Mouse (Mus musculus) WW6 (cell line): ENCODE results near the gene Togaram2.
A peak's percentile ranks its signal among the peaks of the same experiment; 100 is the strongest.

Experiments
- DNase-seq: peaks from one replicate; pipeline ENCODE4 v3.0.0-alpha.2; 2013; ENCODE audit warnings: low read depth, low spot score

The Togaram2 gene

DNA sequence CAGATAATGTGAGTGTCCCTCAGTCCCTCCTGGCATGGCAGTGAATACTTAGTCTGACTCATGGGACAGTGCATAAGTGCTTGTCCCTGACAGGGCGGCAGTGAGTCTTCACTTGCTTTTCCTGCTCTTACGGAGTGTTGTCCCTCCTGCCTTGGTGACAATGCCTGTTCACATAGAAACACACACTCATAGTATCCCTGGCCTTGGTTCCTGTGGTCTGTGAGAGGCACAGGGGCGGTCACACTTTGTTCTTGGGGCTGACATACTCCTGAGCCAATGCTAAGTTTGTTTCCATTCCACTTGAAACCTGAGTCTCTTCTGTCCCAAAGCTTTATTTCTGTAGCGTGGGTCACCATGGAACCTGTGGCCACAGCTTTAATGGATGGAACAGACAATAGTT lies 9.3 kb downstream of the Togaram2 start:
- DNase-seq: no peak

DNA sequence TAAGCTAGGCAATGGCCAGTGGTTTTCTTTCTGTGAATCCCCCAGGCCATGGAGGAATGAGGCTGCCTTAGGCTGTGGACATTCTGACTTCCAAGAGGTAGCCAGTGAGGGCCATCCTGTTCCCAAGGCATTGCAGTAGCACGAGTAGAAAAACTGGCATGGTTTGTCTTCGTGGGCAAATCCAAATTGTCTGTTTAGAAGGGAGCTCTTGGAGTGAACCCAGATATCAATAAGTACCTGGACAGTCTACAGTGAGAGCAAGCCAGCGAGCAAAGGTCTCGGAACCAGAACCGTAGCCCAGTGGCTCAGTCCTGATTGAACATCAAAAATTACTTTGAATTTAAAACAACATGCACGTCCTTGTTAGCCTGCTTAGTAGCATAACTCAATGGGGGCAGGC lies 10.2 kb downstream of the Togaram2 start:
- DNase-seq: no peak

DNA sequence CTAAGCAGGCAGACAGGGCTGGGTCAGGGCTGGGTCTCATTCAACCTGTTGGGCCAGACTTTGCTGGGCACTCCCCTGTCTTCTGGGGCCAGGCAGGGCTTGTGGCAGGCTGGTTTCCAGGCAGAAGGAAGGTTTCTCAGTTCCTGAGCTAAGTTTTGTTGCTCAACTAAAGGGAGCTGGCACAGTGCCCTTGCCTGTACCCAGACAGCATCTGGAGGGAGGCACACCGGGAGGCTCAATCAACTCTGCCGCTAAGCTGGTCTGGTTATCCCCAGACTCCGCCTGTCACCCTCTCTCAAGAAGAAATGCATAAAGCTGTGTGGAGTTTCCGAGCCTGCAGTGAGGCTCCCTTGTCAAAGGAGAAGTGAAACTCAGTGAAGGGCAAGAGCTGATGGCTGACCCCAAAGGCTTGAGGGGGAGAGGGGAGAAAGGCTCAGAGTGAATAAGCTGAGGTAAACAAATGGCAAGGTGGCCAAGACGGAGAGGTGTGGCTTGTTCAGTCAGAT lies 11.1 kb downstream of the Togaram2 start:
- no peak for DNase-seq

DNA sequence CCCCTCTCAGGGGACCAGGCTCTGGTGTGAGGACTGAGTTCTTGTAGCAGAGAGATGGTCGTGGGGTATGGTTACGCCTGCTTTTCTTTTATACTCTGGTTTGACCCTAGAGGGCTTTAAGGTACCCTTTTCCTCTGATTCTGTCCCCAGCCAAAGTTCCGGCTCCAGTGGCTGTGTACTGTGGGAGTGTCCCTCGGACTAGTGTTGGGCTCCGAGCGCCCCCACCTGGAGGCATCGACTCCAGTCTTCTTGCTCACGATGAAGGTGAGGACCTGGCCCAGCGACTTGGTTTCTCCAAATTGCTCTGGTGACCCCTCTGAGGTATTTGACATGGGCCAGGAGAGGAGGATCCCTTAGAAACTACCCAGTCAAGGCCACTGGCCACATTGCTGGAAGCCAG lies 14.4 kb downstream of the Togaram2 start:
- no peak for DNase-seq

DNA sequence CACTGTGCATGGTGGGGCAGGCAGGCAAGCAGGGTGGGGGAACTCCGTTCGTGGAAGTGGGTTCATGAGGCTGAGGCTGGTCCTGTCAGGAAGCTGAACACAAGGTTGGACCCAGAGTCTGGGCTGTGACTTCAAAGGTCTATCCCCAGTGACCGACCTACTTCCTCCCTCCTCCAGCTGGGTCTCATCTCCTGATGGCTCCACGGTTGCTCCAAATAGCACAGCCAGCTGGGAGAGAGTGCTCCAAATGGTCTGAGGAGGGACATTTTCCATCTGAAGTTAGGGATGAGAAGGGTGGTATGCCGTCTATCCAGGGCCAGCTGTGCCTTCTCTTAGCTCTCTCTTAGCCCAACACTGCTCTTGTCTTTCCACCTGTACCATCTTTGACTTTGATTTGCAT lies 16.8 kb downstream of the Togaram2 start:
- no peak for DNase-seq

DNA sequence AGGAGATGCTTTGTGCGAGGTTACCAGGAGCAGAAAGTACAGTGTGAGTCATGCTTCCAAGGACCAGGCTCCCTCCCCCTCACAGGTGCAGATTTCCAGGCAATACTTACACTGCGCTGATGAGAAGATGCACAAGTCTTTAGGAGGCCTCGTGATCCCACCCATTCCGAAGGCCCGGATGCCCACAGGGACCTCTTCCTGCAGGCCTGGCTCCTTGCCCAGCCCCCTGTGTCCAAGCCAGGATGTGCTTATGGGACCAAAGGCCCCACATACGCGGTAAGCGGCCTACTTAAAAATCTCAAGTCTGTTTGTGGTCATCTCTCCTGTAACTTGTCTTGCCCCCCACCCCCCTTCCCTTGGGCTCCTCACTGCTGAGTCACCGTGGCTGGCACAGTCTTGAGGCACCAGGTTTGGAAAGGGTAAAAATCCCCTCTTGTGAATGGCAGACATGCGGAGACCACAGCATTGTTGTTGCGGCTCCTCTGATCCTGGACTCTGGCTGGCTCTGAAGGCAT lies 18.4 kb downstream of the Togaram2 start:
- no peak for DNase-seq

DNA sequence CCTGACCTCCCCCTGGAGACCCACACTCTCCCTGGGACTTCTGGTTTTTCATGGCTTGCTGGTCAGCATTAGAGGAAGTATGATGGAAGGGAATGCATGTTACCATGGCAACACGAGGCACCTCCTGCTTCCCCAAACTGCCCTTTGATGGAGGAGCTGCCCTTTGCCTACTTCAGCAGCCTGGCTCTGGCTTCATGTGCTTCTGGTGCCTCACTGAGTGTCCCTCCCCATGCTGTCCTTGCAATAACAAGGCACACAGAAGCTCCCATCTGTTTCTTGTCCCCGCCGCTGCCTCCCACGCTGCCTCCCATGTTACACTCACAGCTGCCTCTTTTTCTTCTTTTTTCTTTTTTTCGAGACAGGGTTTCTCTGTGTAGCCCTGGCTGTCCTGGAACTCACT lies 20.3 kb downstream of the Togaram2 start:
- no peak for DNase-seq

DNA sequence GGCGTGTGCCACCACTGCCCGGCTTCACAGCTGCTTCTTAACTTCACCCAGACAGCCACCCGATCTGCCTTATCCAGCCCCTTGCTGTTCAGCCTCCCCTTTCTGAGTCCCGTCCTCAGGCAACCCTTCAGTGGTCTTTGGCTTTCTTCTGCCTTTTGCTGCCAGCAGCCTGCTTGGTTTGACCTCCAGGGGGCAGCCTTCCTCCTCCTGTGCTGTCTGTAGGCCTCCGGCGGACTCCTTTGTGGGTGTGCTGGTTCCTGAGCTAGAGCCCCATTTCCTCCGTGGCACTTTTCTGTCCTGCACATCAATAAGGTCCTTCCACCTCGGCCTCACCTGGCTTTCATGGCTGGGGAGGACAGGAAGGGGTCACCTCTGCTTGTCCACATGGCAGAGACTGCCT lies 20.7 kb downstream of the Togaram2 start:
- peak; percentile 47 for DNase-seq

DNA sequence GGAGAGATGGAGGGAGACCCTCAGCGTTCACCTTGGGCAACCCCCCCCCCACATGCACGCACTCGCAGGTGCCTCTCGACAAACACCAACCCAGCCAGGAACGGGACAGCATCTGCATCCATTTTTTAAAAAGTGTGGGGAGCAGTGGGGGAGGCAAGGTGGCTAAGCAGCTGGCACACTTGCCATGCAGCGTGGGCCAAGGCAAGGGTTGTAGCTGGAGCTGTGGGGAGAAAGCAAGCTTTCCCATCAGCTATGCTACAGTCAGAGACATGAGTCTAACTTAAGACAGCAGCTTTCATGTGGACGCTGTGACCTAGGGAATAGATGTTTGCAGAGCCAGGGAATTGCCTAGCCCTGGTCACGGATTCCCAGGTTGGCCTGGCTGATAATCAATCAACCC lies 22.1 kb downstream of the Togaram2 start:
- no peak for DNase-seq

DNA sequence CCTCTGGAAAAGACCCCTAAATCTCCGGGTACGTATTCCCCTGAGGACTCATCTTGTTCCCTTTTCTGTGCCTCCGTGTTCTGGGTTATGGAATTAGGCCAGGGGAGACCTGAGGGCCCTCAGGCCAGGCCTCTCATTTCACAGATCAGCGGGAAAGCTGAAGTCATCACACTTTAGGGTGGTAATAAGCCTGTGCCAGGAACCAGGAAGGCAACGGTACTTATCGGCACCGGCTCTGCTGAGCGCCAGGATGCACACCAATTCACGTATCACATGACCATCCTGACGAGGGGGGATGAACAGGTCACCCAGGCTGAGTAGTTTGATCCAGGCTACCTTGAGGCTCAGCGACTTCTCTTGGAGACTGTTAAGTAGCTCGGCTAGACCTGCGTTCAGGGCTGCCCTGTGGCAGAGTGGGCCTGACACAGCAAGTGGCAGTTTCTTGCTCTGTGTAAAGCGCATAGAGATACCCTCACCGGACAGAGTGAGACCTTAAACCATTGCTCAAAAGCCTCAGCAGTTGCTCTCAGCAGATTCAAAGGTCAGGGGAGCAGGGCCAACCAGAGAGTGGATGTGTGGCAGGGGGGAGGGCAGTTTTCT lies 22.8 kb downstream of the Togaram2 start:
- DNase-seq: no peak

DNA sequence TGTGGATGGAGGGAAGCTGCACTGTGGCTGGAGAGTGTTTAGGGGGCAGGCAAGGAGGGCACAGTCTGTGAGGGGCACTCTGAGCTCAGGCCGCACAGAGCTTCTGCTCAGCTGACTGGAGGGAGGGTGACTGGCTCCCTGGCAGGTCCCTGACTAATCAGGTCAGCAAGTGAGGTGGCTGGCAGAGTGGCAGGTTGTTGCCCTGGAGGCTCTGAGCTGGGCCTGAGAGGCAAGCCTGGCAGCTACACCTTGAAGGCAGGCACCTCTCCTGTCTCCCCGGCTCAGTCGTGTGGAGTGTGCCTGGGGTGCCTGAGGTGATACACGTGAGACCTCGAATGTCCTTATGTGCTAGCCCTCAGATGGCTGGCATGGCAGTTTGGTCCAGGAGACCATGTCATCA lies 23.3 kb downstream of the Togaram2 start:
- no peak for DNase-seq

DNA sequence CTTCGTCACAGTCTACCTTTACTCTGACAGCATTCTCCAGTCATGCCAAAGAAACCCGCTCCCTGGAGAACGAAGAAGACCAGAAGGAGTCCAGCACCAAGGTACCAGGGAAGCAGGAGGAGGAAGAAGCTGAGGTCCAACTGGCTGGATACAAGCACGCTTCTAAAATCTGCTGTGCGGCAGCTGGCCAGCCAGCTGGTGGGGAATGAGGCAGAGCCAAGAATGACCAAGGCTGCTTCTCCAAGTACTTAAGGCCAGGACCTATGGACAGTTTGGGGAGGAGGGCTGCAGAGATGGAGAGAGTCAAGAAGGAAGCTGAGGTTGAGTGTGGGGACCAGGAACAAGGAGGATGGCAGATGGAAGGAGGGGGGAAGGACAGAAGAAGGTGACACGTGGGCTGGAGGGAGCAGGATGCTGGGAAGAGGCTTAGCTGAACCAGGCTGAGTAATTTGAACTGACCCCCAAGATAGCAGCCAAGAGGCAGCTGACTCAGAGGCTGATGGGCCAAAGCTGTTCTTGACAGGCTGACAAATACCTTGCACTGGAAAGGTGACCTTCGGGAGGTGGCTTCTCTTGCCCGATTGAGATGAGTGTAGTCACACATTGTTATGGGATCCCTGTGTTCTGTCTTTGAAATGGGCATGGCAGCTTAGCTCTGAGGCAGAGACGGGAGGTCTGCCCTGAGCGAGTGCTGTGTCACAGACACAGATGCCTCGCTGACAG lies 25.0 kb downstream of the Togaram2 start:
- DNase-seq: no peak

DNA sequence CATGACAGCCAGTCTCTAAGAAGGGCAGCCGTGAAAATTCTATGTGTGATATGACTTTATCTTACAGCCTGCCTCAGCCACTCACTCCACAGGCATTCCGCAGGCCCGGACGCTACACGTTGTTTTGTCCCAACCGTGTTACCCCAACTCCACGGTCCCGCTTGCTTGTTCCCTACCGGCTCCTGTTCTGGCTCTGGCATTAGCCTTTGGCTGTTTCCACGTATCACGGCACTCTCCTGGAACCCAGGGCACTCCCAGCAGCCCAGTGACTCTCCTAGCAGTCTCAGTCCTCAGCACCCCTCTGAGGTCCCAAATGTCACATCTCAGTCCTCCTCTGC lies 25.5 kb downstream of the Togaram2 start:
- DNase-seq: no peak

DNA sequence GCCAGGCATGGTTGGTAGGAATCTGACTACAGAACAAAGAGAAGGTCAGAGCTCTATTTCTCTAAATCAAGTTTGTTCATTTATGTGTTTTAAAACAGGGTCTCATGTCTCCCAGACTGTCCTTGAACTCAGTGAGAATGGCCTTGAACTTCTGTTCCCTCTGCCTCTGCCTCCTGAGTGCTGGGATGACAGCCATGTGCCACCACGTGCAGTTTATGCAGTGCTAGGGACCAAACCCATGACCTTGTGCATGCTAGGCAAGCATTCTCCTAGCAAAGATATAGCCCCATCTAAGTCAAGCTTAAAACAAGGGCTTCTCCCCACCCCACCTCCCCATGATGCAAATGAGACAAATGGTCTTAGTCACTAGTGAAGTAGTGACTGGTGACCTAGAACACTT lies 32.1 kb downstream of the Togaram2 start:
- no peak for DNase-seq

DNA sequence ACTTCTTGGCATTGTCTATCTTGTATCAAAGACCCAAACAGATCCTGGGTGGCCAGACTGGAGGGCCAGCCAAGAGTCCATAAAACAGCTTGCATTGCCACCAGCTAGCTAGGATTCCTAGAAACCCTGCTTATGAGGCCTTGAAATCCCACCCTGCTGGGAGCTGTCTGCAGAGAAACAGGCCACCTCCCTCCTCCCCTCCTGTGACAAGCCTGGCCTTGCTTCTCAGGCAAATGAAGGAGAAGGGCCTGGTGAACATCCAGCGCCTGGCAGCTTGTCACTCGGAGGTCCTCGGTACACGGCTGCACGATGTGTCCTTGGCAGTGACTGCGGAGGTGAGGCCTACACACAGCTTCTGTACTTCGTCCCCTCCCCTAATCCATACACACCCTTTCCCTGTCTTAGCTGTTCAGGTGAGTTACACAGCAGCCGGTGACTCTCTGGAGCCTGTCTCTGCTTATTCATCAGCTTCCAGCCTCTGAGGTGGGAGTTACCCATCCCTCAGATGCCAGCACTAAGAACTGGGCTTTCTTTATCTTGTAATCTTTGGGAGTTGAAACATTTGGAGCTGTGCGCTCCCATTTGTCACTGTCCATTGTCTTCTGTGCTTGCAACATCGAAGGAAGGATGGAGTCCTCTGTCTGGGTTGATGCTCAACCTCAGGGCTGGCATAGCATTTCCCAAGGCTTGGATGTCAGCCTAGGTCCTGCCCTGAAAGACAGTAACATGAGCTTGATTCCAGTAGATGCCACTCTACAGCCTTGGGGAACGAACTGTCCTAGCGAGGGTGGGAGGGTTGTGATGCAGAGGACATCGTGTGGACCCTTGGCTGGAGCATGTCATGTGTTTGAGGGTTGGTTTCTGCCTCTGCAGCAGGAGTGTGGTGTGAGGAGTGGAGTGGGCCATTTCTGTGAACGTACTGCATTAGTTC lies 32.8 kb downstream of the Togaram2 start:
- no peak for DNase-seq

DNA sequence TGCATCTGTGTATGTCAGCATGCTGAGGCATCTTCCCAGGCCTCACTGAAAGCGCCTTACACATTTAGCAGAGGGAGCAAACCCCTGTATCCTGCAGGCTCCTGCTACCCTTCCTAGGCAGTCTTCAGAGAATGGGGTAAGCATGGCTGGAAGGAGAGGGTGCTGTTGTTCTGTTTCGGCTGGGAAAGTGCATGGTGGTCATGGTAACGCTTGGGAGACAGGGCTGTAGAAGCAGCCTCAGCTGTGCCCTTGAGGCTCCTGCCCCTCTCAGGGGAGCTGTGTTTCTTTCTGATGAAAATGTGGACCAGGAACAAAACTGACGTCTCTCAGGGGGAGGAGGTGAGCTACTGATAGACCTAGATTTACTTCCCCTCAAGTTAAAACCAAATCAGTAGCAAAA lies 34.7 kb downstream of the Togaram2 start:
- no peak for DNase-seq

DNA sequence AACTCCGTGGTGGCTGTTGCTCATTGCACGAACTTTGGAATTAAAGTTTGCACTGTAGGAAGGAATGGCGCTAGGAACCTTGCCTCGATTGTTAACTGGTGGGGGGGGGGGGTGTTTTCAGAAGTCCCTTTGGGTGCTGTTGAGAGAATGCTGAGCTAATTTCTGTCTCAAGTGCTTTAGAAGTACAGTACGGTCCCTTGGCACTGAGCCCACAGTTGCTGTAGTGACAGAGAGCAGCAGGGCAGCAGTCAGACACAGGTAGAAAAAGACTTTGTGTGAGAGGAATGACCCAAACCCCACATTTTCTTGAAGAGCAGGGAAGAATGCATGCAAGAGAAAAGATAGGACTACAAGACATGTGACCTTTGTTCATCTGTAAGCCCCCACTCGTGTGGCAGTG lies 39.2 kb downstream of the Togaram2 start:
- DNase-seq: no peak

DNA sequence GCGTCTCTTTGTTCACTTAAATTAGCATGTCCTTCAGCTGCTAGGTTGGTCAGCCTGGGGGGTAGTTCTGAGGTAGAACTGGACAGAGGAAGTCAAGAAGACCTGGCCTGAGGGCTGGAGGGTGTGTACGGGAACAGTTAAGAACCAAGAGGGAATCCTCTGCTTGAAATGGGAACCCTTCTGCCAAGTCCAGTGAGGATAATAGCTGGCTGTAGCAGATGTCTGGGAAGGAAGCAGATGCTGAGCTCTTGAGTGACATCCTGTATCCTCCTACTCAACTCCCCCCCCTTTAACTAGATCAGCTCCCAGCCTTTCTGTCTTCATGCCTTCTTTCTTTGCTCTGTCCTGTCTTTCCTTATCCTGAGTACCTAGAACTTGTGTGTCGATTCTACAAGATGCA lies 42.0 kb downstream of the Togaram2 start:
- no peak for DNase-seq

DNA sequence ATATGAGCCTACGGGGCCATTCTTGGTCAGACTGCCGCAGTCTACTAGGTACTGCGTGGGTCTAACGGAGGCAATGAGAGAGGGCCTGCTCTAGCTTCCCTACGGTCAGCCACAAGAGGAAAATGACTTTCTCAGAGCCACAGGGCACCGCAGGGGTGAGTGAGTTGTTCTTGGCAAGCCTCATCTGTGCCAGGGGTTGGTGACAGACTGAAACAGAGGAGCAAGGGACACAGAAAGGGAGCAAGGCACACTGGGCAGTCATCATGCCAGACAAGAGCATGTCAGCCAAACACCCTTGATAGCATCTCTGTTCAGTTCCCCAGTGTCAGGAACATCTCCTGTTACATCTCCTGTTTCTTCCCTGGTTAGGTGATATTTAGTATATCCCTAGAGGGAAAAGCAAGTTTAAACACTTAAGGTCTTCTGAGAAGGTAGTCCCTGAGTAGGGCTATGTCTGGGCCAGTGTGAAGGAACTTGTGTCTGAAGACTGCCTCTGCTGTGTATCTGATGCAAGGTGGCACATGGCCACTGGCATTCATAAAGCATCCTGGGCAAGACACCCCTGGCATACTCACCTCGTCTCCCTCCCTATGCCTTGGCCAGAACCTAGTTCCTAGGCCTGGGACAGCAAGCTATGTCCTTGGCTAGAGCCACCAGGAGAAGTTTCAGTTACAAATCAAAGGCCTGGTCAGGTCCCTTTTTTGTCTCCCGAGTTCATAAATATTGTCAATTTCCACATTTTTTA lies 45.0 kb downstream of the Togaram2 start:
- no peak for DNase-seq

DNA sequence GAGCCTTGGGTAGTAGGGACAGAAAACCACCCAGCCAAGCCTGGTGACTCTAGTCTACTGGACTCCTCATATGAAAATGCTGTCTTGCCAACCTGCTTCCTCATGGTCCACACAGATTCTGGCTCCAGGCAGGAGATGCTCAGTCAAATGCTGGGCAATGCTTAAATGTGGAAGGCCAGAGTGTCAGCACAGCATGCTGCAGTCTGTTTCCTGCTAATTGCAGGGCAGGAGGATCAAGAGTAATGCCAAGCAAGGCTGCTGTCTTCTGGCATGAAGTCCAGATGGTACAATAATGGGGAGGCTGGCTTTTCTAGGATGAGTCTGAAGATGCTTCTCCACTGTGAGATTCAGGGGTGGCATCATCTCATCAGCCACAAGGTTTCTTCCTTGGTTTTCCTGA lies 47.4 kb downstream of the Togaram2 start:
- DNase-seq: no peak

DNA sequence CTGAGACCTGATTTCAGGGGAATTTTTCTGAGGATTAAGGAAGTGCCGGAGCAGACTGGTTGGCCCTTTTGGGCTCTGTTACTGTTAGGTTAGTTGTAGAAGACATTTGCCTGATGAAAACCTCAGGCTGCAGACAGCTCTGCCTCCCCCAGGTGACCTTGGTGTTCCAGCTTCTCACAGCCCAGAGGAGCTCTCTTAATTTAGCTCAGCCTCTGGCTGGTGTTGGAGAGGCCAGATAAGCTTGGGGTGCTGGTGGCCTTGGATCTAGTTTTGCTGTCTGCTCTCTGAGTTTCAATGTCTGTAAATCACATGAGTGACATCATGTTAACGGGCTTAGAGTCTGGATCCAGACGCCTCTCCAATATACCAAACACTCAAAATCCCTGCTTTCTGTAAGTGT lies 48.0 kb downstream of the Togaram2 start:
- no peak for DNase-seq

DNA sequence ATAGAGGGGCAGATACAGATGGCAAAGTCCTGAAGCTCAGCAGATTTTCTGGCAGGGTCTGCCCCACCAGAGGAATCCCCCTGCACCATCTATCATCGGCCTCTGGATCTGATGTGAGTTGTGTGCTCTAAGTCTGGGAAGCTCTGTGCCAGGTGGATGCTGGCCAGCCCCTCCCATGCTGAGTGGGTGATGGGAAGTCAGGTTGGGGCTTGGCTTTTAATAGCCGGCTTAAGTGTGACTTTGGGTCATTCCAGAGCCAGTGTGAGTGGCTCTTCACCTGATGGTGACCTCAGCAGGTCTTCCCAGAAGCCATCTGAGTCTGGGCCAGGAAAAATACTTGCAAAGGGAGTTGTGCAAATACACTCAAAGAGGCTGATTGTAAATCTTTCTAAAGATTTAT lies 57.6 kb downstream of the Togaram2 start:
- no peak for DNase-seq
